Mouse (Mus musculus): ENCODE results near the gene Ccdc181. TPM values are rescaled to one million over a fixed set of nuclear protein-coding genes. Genes with fewer than 3 reads are reported as not detected.
A peak's percentile ranks its signal among the peaks of the same experiment; 100 is the strongest.

The Ccdc181 gene
- total RNA-seq, 2 experiments from 2014 or later, result 6.3 to 7.2 TPM

- intact Hi-C loops (cut with DNase I), result no loop called here
- no peak for DNase-seq (ENCODE audit: low spot score)
Measured at GRCm38 (mm10) chr1:164279332-164279731, 3.9 kb downstream of the Ccdc181 start.

- intact Hi-C loops (cut with DNase I), result no loop called here
- DNase-seq (ENCODE audit: low spot score), result no peak
Measured at GRCm38 (mm10) chr1:164284007-164284406, 8.6 kb downstream of the Ccdc181 start.

- no peak for DNase-seq (ENCODE audit: low spot score)
- intact Hi-C loops (cut with DNase I), result no loop called here
Measured at GRCm38 (mm10) chr1:164287406-164287805, 12.0 kb downstream of the Ccdc181 start.

GRCm38 (mm10) chr1:164292040-164292439 is 16.7 kb downstream of the Ccdc181 start:
- intact Hi-C loops (cut with DNase I), result no loop called here
- DNase-seq (ENCODE audit: low spot score), result no peak

- intact Hi-C loops (cut with DNase I), result no loop called here
- no peak for DNase-seq (ENCODE audit: low spot score)
Measured at GRCm38 (mm10) chr1:164294071-164294470, 18.7 kb downstream of the Ccdc181 start.

- intact Hi-C loops (cut with DNase I), result no loop called here
Measured at GRCm38 (mm10) chr1:164296473-164296872, 21.1 kb downstream of the Ccdc181 start.

GRCm38 (mm10) chr1:164301949-164302348 is 26.6 kb downstream of the Ccdc181 start:
- intact Hi-C loops (cut with DNase I), result no loop called here
- DNase-seq (ENCODE audit: low spot score), result no peak

More at GRCm38 (mm10) chr1:164296473-164296872, 21.1 kb downstream of the Ccdc181 start:
- no peak for DNase-seq (ENCODE audit: low spot score)

- intact Hi-C loops (cut with DNase I), result no loop called here
Measured at GRCm38 (mm10) chr1:164303821-164304220, 28.4 kb downstream of the Ccdc181 start, which contains the start of gene Nme7. TSS of gene Nme7 (plus strand) at chr1:164304121.

GRCm38 (mm10) chr1:164307124-164307751 is 31.9 kb downstream of the Ccdc181 start, which contains the start of gene Blzf1:
TSS of gene Blzf1 (minus strand) at chr1:164307489.
- DNase-seq (ENCODE audit: low spot score), result peak; percentile 92
- intact Hi-C loops (cut with DNase I), result no loop called here

More at GRCm38 (mm10) chr1:164303821-164304220, 28.4 kb downstream of the Ccdc181 start, which contains the start of gene Nme7:
- DNase-seq (ENCODE audit: low spot score), result no peak

GRCm38 (mm10) chr1:164307922-164308321 is 32.5 kb downstream of the Ccdc181 start:
- no peak for DNase-seq (ENCODE audit: low spot score)
- intact Hi-C loops (cut with DNase I), result no loop called here

- no peak for DNase-seq (ENCODE audit: low spot score)
- intact Hi-C loops (cut with DNase I), result loop anchor here (10.0 kb wide), 1 partner anchor 1001 kb away; no protein-coding TSS in a partner anchor
Measured at GRCm38 (mm10) chr1:164314085-164314484, 38.7 kb downstream of the Ccdc181 start.

- intact Hi-C loops (cut with DNase I), result loop anchor here (10.0 kb wide), 1 partner anchor 1000 kb away; no protein-coding TSS in a partner anchor
- no peak for DNase-seq (ENCODE audit: low spot score)
Measured at GRCm38 (mm10) chr1:164315266-164315665, 39.9 kb downstream of the Ccdc181 start.

GRCm38 (mm10) chr1:164316697-164317096 is 41.3 kb downstream of the Ccdc181 start:
- no peak for DNase-seq (ENCODE audit: low spot score)
- intact Hi-C loops (cut with DNase I), result loop anchor here (1.0 to 10.0 kb wide), 3 partner anchors 588 to 998 kb away; no protein-coding TSS in a partner anchor

GRCm38 (mm10) chr1:164317261-164317660 is 41.9 kb downstream of the Ccdc181 start:
- DNase-seq (ENCODE audit: low spot score), result no peak
- intact Hi-C loops (cut with DNase I), result loop anchor here (1.0 to 10.0 kb wide), 3 partner anchors 588 to 998 kb away; no protein-coding TSS in a partner anchor

GRCm38 (mm10) chr1:164318474-164318873 is 43.1 kb downstream of the Ccdc181 start:
- DNase-seq (ENCODE audit: low spot score), result no peak
- intact Hi-C loops (cut with DNase I), result loop anchor here (1.0 to 10.0 kb wide), 2 partner anchors 803 to 996 kb away; no protein-coding TSS in a partner anchor

GRCm38 (mm10) chr1:164319542-164320140 is 44.3 kb downstream of the Ccdc181 start:
- DNase-seq (ENCODE audit: low spot score), result no peak
- intact Hi-C loops (cut with DNase I), result loop anchor here (10.0 kb wide), 1 partner anchor 995 kb away; no protein-coding TSS in a partner anchor

- DNase-seq (ENCODE audit: low spot score), result peak; percentile 17
Measured at GRCm38 (mm10) chr1:164320731-164321130, 45.3 kb downstream of the Ccdc181 start.

GRCm38 (mm10) chr1:164321408-164321807 is 46.0 kb downstream of the Ccdc181 start:
- intact Hi-C loops (cut with DNase I), result no loop called here
- no peak for DNase-seq (ENCODE audit: low spot score)

More at GRCm38 (mm10) chr1:164320731-164321130, 45.3 kb downstream of the Ccdc181 start:
- intact Hi-C loops (cut with DNase I), result no loop called here

GRCm38 (mm10) chr1:164322987-164323650 is 47.7 kb downstream of the Ccdc181 start:
- intact Hi-C loops (cut with DNase I), result no loop called here
- no peak for DNase-seq (ENCODE audit: low spot score)

GRCm38 (mm10) chr1:164324221-164324620 is 48.8 kb downstream of the Ccdc181 start:
- intact Hi-C loops (cut with DNase I), result no loop called here
- DNase-seq (ENCODE audit: low spot score), result no peak

Measured in heart, postnatal 25 days (tissue).